Mouse (Mus musculus) brain, embryonic 14.5 days (tissue): ENCODE data around the gene 5730522E02Rik. TPM values are rescaled to one million over a fixed set of nuclear protein-coding genes. Genes with fewer than 3 reads are reported as not detected.

Experiments used
- DNase-seq: peaks from one replicate; pipeline ENCODE4 v3.0.0-alpha.2; 2011; ENCODE audit warnings: low read depth
- CTCF ChIP-seq: fragments of 200-500 bp; IDR thresholded peaks from 2 replicates; pipeline ENCODE4 v1.5.1; 2012; ENCODE audit warnings: inconsistent platforms, mild to moderate bottlenecking, moderate library complexity, borderline replicate concordance; ENCODE audit not compliant: insufficient read depth, insufficient read length; ENCODE audit errors: extremely low read depth
- POLR2A ChIP-seq: fragments of 200-500 bp; IDR thresholded peaks from 2 replicates; pipeline ENCODE4 v1.6.1; 2012; ENCODE audit warnings: mild to moderate bottlenecking, inconsistent platforms, borderline replicate concordance; ENCODE audit not compliant: poor library complexity, insufficient read depth, insufficient read length, severe bottlenecking; ENCODE audit errors: extremely low read depth
- polyA plus RNA-seq: library from polyadenylated mRNA; depleted of rRNA; stranded (reverse); fragments of >200 nt; gene quantifications from 2 replicates; pipeline ENCODE4 v1.2.3, GENCODE M21; 2012

The 5730522E02Rik gene
- polyA plus RNA-seq, 1 experiment: 11.8 TPM

DNA sequence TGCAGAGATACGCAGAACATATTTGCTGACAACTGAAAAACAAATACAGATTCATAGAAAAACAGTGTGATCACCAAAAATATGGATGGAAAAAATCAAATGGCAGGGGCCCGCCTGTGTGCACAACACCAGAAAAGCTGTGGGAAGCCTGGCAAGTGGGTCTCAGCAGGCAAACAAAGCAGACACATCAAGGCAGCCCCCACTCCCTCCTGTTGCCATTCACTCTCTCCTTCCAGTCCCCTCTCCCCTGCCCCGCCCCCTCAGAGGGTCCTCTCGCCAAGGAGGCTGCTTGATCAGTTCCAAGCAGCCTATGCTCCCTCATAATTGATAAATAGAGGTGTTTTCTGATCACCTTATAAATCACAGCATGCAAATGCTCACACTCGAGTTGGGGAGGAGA is 357.5 kb downstream of the 5730522E02Rik start:
- DNase-seq: peak; percentile 84
- TF ChIP-seq POLR2A: no peak
- no peak for TF ChIP-seq CTCF

DNA sequence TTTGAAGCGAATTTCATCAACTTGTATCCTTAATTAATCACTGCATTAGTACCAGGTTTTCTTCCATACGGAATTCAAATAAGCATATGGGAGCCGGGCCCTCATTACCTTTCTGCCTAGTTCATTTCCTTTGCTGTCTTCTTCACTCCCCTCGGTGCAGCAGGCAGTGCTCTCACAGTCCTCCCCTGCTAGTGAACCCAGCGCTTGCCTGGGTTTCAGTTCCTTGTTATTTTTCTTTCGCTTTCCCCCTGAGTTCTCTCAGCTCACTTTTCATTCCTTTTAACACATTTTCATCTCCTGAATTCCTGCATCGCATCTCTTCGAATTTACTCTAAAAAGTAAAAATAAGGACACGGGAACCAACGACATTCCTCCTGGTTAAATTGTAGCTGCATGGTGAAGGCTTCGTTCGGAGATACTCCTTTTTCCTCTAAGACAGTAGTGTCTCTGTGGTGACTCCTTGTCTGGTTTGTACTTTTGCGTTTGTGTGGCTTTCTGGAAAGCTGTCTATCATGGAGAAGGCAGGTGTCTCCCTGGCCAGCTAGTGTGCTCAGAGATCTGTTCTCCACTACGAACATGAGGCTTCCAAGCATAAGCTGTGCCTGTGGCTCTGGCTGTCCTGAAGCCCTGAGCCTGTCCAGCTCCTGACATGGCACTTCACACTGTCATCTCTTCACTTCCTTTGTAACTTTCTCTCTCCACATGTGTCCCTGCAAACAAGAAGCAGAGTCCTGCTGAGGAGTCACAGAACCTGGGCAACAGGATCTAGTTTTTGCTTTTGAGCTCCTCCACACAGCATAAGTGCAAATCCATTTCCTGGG is 361.5 kb downstream of the 5730522E02Rik start:
- peak; percentile 49 for DNase-seq
- TF ChIP-seq CTCF: no peak
- TF ChIP-seq POLR2A: no peak

DNA sequence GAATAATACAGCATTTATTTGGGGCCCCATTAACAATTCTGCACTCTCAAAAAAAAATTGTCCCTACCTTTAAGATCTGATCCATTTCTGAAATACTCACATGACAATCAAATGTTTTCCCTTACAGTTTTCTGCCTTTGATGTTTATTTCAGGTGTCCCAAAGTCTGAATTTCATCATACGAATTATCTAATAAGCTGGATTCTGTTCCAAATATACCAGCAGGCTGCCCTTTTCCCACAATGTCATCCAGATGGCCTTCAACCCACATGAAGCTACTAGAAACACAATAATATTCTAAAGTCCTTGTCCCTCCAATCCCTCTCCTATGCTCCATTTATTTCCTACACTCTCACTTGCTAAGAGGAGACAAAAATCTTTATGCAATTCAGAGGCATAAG is 372.1 kb downstream of the 5730522E02Rik start:
- TF ChIP-seq CTCF (no peak), POLR2A (no peak)
- DNase-seq: no peak

DNA sequence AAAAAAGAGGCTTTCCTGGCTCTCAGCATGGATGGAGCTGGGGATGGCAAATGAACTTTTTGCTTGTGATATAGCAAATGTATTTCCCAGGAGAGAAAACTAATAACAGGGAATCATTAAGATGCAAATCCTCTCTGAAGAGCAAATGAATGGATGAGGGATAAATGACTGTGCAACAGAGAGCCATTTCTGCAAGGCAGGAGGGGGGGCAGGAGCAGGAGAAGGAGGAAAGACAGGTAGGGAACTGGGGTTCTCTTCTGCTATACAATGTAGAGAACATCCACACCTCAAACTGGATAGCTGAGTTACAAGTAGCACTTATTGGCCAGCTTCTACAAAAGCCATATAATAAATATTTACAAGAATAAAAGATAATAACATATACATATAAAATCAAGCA is 390.8 kb downstream of the 5730522E02Rik start:
- no peak for TF ChIP-seq POLR2A
- no peak for TF ChIP-seq CTCF
- peak; percentile 49 for DNase-seq

DNA sequence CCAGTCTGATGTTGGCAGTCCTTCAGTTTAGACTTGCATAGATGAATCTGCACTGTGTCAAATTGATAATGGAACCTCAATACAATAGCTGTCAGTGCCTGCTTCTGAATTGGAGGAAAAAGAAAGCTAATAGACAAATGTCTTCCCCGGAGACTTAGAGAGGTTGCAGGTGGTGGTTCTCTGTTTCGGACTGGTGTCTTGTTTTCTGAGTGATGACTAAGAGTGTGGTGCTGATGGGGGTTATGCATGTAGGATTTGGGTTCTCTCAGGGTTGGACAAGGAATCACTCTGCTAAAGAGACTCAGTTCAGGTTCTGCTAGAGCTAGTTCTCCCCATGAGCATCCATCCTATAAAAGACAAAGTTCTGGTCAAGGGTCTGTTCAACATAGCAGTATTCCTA is 397.1 kb downstream of the 5730522E02Rik start:
- DNase-seq: no peak
- TF ChIP-seq CTCF (no peak), POLR2A (no peak)

DNA sequence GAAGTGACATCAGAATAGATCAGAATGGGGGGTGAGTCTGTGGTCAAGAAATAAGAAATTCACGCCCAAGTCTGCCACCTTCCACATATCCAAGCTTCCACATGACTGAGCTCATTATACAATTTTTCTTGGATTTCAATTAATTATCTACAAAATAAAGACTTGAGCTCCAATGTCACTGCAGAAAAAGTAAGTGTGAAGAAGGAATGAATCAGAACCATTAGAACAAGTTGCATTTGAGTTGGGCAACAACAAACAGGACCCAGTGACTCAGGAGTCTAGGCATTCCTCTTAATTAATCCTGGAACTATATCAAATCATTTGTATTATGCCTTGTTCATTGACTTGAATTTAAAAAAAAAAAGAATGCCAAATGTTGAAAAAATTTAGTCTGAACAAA is 422.9 kb downstream of the 5730522E02Rik start:
- TF ChIP-seq POLR2A: no peak
- TF ChIP-seq CTCF: no peak
- no peak for DNase-seq

DNA sequence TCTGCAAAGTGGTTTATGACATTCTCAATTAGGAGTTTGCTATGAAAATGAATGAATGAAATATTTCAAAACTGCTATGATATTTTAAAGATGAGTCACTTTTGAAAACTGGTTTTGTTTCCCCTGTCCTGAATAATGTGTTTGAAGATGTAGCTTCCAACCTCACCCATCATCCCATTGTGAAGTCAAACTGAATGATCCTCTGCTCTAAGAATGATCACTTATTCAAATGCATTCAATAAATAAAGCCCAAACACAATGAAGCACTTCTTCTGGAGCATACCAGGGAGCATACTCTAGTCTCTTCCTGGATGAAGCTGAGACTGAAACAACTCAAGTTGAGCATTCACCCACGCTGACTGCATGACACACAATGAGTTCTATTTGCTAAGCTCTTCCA is 438.3 kb downstream of the 5730522E02Rik start:
- TF ChIP-seq CTCF: no peak
- no peak for TF ChIP-seq POLR2A
- no peak for DNase-seq

DNA sequence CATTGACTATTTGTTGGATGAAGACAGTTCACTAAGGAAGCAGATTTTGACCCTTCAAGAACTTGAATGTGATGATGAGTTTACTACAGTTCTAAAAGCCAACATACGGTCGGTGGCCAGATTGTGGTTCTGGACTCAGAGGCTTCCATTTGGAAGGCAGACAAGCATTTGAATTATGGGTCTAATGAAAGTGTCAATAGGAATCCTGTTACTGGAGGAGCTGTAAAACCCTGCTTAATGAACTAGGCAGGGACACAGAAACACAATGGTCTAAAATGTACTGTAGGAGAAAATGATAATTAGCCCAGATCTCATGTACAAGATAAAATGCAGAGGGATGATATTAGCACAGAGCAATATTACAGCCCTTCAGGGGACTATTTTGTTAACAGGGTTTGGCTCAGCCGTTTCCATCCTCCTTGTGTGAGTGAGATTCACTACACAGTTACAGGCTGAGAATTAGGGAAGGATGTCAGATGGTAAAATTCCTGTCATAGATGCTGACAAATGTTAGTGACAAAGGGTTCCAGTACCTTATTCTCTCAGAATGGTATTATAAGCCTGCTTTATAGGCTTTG is 439.5 kb downstream of the 5730522E02Rik start:
- TF ChIP-seq CTCF: no peak
- TF ChIP-seq POLR2A: no peak
- DNase-seq: peak; percentile 42

DNA sequence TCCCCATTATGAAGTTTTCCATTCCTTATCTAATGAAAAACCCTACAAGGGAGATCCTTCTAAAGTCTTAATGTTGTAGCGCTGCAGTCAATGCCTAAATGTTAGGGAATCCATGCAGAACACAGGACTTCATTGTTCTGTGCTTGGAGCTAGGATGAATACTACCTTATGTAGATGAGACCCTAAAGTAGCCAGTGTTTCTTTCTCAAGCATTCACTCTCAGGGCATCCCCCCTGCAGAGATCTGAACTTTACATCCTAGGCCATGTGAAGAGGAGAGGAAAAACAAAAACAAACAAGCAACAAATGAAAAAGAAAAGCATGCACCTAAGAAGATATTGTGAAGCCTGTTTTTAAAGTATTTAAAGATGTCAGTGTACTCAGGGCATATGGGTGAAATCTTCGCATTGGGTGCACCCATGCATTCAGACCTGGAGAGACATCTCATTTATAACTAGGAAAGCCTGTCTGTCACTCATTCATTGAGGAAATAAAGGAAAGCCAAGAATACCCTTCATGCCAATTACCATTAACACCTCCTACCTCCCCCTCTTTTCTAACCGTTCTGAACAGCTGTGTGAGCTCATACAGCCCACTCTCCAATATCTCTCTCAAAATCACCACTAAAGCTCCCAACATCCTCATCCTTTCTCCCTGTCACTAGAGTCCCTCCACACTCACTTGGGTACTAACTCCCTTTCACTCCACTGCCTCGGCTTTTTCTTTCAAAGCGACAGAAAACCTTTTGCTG is 442.8 kb downstream of the 5730522E02Rik start:
- peak; percentile 67 for DNase-seq

DNA sequence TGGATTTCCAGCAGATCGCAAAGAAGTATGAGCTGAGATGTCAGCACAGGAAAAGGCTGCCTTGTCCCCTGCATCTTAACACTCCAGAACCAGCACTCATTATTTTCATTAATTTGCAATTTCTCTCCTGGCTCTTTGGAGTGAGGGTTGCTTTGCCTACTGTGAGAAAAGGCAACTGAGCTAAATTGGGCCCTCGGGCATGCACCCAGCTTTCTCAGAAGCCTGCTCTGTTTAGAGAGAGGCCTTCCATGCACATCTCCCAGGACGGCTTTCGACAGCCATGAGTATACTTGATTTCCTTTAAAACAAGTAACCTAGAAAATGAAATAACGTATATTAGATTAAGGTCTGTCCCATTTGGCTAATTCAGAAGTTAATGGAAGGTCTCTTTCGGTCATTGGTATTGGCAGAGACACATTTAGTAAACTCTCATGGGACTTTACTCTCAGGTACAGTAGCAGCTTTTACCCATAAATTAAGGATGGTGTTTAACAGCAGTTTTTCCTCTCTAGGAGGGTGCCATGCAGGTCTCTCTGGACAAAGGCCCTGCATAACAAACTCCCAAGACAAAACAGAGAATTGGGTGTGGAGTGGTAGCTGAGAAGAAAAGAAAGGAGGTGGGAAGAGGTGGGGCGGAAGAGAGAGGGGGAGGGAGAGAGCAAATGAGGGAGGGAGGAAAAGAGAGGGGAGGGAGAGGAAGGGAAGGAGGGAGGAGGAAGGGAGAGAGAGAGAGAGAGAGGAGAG is 457.2 kb downstream of the 5730522E02Rik start:
- TF ChIP-seq CTCF (no peak), POLR2A (no peak)
- peak; percentile 80 for DNase-seq

More for the DNA sequence above, 442.8 kb downstream of the 5730522E02Rik start:
- TF ChIP-seq CTCF: no peak
- TF ChIP-seq POLR2A: no peak

DNA sequence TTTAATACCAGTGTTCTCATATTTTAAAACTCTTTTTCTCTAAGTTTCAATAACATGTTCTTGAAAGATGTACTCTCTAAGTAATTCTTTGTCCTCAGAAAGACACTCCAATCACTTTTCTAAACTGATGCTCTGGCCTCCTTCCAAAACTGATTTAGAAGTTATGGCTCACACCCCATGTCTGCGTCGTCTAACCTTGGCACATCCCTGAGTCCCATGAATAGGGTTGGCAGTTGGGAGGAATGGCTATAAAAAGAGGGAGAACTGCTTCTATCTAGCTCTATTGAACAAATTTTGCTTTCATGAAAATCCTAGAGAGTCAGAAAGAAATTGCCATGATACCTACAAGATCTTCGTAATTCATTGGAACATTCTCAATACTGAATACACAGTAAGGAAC is 458.1 kb downstream of the 5730522E02Rik start:
- DNase-seq: peak; percentile 79
- TF ChIP-seq POLR2A: no peak
- TF ChIP-seq CTCF: no peak
